Comparison of ENCODE assay signal across 12 mouse cellular contexts in the genomic region with DNA sequence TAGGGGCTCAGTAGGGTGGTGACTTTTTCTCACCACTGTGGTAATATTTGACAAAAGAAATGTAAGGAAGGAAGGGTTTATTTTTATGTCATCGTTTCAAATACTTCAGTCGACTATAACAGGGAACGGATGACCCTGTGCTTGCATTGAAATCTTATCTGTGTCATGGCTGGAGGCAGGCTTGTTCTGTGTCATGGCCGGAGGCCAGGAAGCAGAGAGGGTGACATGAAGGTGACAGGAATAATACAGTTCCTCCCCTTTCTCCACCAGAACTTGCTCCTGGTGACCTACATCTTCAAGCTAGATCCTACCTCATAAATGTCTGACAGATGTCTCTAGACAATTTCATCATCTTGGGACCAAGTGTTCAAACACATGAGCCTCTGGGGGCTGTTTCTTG.
"Had no signal": no experiment of that assay in that cellular context is flagged by ENCODE, and none has a peak within 500 bp of the region (broad histone marks: within the 10 kb centered on the region; RNA-seq: fewer than 3 reads in every experiment).

No protein-coding gene starts in this region.

- H3K4me2 ChIP-seq: limb, embryonic 12.5 days; liver, embryonic 13.5 days; neural tube, embryonic 15.5 days had no signal

- H3K4me1 ChIP-seq: midbrain, embryonic 10.5 days; neural tube, embryonic 15.5 days had no signal

- ATAC-seq: liver, postnatal 0 days had no signal

- H3K36me3 ChIP-seq: limb, embryonic 12.5 days; liver, embryonic 13.5 days; midbrain, embryonic 10.5 days; neural tube, embryonic 15.5 days had no signal

- H3K4me3 ChIP-seq: limb, embryonic 12.5 days; liver, embryonic 13.5 days; midbrain, embryonic 10.5 days; myocyte; neural tube, embryonic 15.5 days had no signal

- H3K27me3 ChIP-seq: limb, embryonic 12.5 days; liver, embryonic 13.5 days; neural tube, embryonic 15.5 days had no signal

- H3K9me3 ChIP-seq: limb, embryonic 12.5 days; liver, embryonic 13.5 days; midbrain, embryonic 10.5 days; neural tube, embryonic 15.5 days had no signal

- DNase-seq: kidney, postnatal 36 days; layer of hippocampus, adult 9-11 months; layer of hippocampus, postnatal 36 days; liver; liver, embryonic 13.5 days; liver, postnatal 0 days; midbrain, embryonic 14.5 days had no signal

- H3K27ac ChIP-seq: limb, embryonic 12.5 days; liver, embryonic 13.5 days; midbrain, embryonic 10.5 days; neural tube, embryonic 15.5 days; stomach, postnatal 0 days had no signal

- H3K9ac ChIP-seq: limb, embryonic 12.5 days; liver, embryonic 13.5 days; liver, postnatal 0 days; neural tube, embryonic 15.5 days had no signal
